In the genomic region with DNA sequence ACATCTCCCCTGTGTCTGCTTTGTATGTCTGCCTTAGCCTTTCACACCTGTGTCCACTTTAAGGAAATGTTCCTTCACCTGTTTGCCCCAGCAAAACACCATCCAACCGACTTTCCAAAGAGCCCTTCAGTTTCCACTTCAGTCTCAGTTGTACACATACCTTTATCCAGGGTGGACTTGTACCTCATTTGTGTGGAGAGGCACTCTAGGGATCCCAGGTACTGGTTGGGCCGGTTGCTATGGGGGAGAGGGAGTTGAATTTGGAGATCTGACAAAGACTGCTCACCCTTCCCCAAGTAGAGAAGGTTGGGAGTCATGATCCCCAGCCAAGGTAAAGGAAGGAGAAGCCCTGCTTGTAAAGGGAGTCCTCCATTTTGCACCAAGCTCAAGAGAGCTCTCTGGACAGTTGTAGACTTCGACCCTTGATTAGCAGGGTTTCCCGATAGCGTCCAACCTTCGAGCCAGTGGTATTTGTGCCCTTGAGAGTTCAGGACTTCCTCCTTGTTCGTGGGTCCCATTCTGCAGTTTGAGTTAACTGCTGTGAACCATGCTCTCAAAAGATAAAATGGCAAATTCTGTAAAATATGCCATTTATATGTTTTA, we compare ENCODE assay signal across 27 mouse cellular contexts. TPM values are rescaled to one million over a fixed set of nuclear protein-coding genes. Genes with fewer than 3 reads are reported as not detected.
DNase-seq lines count a peak whose midpoint lies in the region; ATAC-seq and TF ChIP-seq lines count a peak whose summit lies in the region.
"Had no signal": no experiment of that assay in that cellular context is flagged by ENCODE, and none has a peak within 500 bp of the region (broad histone marks: within the 10 kb centered on the region; RNA-seq: fewer than 3 reads in every experiment).

No protein-coding gene starts in this region.

- no peak overlapping the region for H3K4me3 ChIP-seq in intestine, embryonic 15.5 days (replicated peaks)
- no peak overlapping the region for H3K4me3 ChIP-seq in lung, adult 2 months (replicated peaks; ENCODE audit: extremely low read depth, low read depth, low read length)
- H3K4me3 ChIP-seq in small intestine, adult 2 months (ENCODE audit: low read depth, low read length): no peak overlapping the region
- H3K4me3 ChIP-seq: embryonic facial prominence, embryonic 10.5 days; embryonic facial prominence, embryonic 15.5 days; forebrain, embryonic 12.5 days; kidney, embryonic 15.5 days; layer of hippocampus, adult 2 months; limb, embryonic 13.5 days; midbrain, embryonic 12.5 days; myocyte; neural tube, embryonic 12.5 days had no signal

- no peaks in the 10 kb centered on the region for H3K27me3 ChIP-seq in intestine, embryonic 15.5 days (replicated peaks)
- no peaks in the 10 kb centered on the region for H3K27me3 ChIP-seq in small intestine, adult 2 months (ENCODE audit: control insufficient read depth, insufficient read depth, low read length)
- H3K27me3 ChIP-seq: embryonic facial prominence, embryonic 15.5 days; forebrain, embryonic 12.5 days; kidney, embryonic 15.5 days; limb, embryonic 13.5 days; midbrain, embryonic 12.5 days; neural tube, embryonic 12.5 days had no signal

- no peaks in the 10 kb centered on the region for H3K36me3 ChIP-seq in intestine, embryonic 15.5 days
- peaks cover 2% of the 10 kb centered on the region; the same call in 1 of the 2 replicates for H3K36me3 ChIP-seq in small intestine, adult 2 months (ENCODE audit: control insufficient read depth, insufficient read depth, low read length)

- no peak for TF ChIP-seq POLR2A in lung, adult 2 months (IDR thresholded peaks at IDR 0.05; ENCODE audit: borderline replicate concordance, extremely low read depth, low read depth, low read length)
- TF ChIP-seq POLR2A in small intestine, adult 2 months (IDR thresholded peaks at IDR 0.05; ENCODE audit: low read depth, low read length): no peak

- no peaks in the 10 kb centered on the region for H3K4me1 ChIP-seq in intestine, embryonic 15.5 days (replicated peaks)
- H3K4me1 ChIP-seq in lung, adult 2 months (ENCODE audit: control insufficient read depth, insufficient read depth, low read length): peaks cover 9% of the 10 kb centered on the region
- H3K4me1 ChIP-seq in small intestine, adult 2 months (ENCODE audit: control insufficient read depth, insufficient read depth, insufficient read length, low read length): peaks cover 13% of the 10 kb centered on the region; the same call in 1 of the 2 replicates
- H3K4me1 ChIP-seq: embryonic facial prominence, embryonic 10.5 days; embryonic facial prominence, embryonic 15.5 days; kidney, embryonic 15.5 days; limb, embryonic 13.5 days had no signal

- no peak overlapping the region for H3K27ac ChIP-seq in intestine, embryonic 15.5 days
- peak overlapping the region; percentile 80 for H3K27ac ChIP-seq in small intestine, adult 2 months (ENCODE audit: insufficient read depth, low read depth, low read length)
- H3K27ac ChIP-seq: embryonic facial prominence, embryonic 10.5 days; embryonic facial prominence, embryonic 15.5 days; forebrain, embryonic 12.5 days; kidney, embryonic 15.5 days; layer of hippocampus, adult 2 months; limb, embryonic 13.5 days; midbrain, embryonic 12.5 days; neural tube, embryonic 12.5 days had no signal

- ATAC-seq in intestine, embryonic 15.5 days: peak; percentile 87
- no peak for ATAC-seq in activated CD4-positive, CD25-positive, alpha-beta regulatory T cell, adult 4 months
- ATAC-seq: hindbrain, embryonic 16.5 days had no signal

- no peak overlapping the region for H3K9ac ChIP-seq in intestine, embryonic 15.5 days
- H3K9ac ChIP-seq: embryonic facial prominence, embryonic 15.5 days; forebrain, embryonic 12.5 days; kidney, embryonic 15.5 days; limb, embryonic 13.5 days; midbrain, embryonic 12.5 days; neural tube, embryonic 12.5 days had no signal

- no peak overlapping the region for H3K4me2 ChIP-seq in intestine, embryonic 15.5 days (replicated peaks)
- H3K4me2 ChIP-seq: embryonic facial prominence, embryonic 15.5 days; forebrain, embryonic 12.5 days; kidney, embryonic 15.5 days; limb, embryonic 13.5 days; liver, embryonic 11.5 days; midbrain, embryonic 12.5 days; neural tube, embryonic 12.5 days had no signal

- H3K9me3 ChIP-seq in intestine, embryonic 15.5 days: no peaks in the 10 kb centered on the region
- H3K9me3 ChIP-seq: embryonic facial prominence, embryonic 10.5 days; embryonic facial prominence, embryonic 15.5 days; forebrain, embryonic 12.5 days; G1E; kidney, embryonic 15.5 days; limb, embryonic 13.5 days; midbrain, embryonic 12.5 days; neural tube, embryonic 12.5 days had no signal

- TF ChIP-seq CTCF in lung, adult 2 months (IDR thresholded peaks at IDR 0.05; ENCODE audit: insufficient read depth, low read length): no peak
- no peak for TF ChIP-seq CTCF in small intestine, adult 2 months (IDR thresholded peaks at IDR 0.05; ENCODE audit: extremely low read depth, insufficient read length, insufficient replicate concordance, low read depth, low read length)

- WGBS in intestine, embryonic 15.5 days: 79% methylated on average over 7 of the region's 7 CpGs
- WGBS in lung, adult 2 months: 73% methylated on average over 7 of the region's 7 CpGs
- 40% methylated on average over 7 of the region's 7 CpGs for WGBS in small intestine, adult 2 months

- peak; percentile 63 for DNase-seq in lung, adult 2 months
- DNase-seq in lung, postnatal 10 days: peak; percentile 67
- DNase-seq in heart, postnatal 25 days (ENCODE audit: low spot score): no peak
- no peak for DNase-seq in urinary bladder, postnatal 25 days (ENCODE audit: low spot score)
- DNase-seq: adrenal gland, postnatal 25 days; cerebellum, adult 18-20 months; cerebellum, postnatal 14 days; gastrocnemius, postnatal 10 days; heart, postnatal 14 days; kidney, postnatal 25 days; right cerebral cortex, adult 18-20 months; right cerebral cortex, postnatal 4 days had no signal

- intact Hi-C loops in heart, postnatal 25 days (cut with DNase I): no loop called here

RNA-seq across cellular contexts. Expression of a gene that starts 38.5 kb away (rescaled TPM):
- 16.0 and 16.8 TPM in 2 replicates for polyA plus RNA-seq in intestine, embryonic 15.5 days (2015; fragmentation: Nextera tagmentation; extraction: Ambion mirVana)
- 17.4 and 17.5 TPM in 2 replicates for polyA plus RNA-seq in lung, adult 2 months (2012; rRNA removed)
- polyA plus RNA-seq in small intestine, adult 2 months (2012; rRNA removed): 5.8 and 12.3 TPM in 2 replicates
- polyA plus RNA-seq in activated CD4-positive, CD25-positive, alpha-beta regulatory T cell, adult 4 months (2017; shearing (Covaris generic)): 10 to 100 TPM; 16.6 to 21.0 TPM
- total RNA-seq in heart, postnatal 25 days (2021): 10 to 100 TPM; 21.0 to 26.9 TPM

Comparison
In these comparisons a context has a peak if more than half of its experiments do, and no peak if none do; other contexts are left out.
1. DNase-seq: peak in lung, adult 2 months (single experiment) and lung, postnatal 10 days (single experiment); none in heart, postnatal 25 days (single experiment) and urinary bladder, postnatal 25 days (single experiment).